Mouse (Mus musculus) megakaryocyte, embryonic 14.5 days (primary cell): ENCODE measurements around the gene Znhit6. TPM values are rescaled to one million over a fixed set of nuclear protein-coding genes. Genes with fewer than 3 reads are reported as not detected.

Experiments
- H3K27me3 ChIP-seq: replicated peaks from 2 replicates; pipeline ENCODE3; 2012; ENCODE audit warnings: inconsistent platforms
- H3K36me3 ChIP-seq: replicated peaks from 2 replicates; pipeline ENCODE3; 2012; ENCODE audit warnings: low read length, inconsistent platforms, mixed read lengths
- H3K4me1 ChIP-seq: 2 replicates; pipeline ENCODE4 v1.6.1; 2012; ENCODE audit warnings: inconsistent platforms
- H3K4me3 ChIP-seq: replicated peaks from 2 replicates; pipeline ENCODE3; 2012; ENCODE audit warnings: moderate library complexity, mild to moderate bottlenecking, inconsistent platforms
- H3K9me3 ChIP-seq: 2 replicates; pipeline ENCODE4 v1.6.1; 2012; ENCODE audit warnings: inconsistent platforms
- FLI1 ChIP-seq: IDR thresholded peaks from 2 replicates; pipeline ENCODE4 v1.6.1; 2012; ENCODE audit warnings: low read length, inconsistent platforms, mixed read lengths
- GATA1 ChIP-seq: IDR thresholded peaks from 3 replicates; pipeline ENCODE4 v1.6.1; 2012; ENCODE audit warnings: mixed read lengths, low read length, inconsistent platforms, borderline replicate concordance
- polyA plus RNA-seq: library from polyadenylated mRNA; stranded (reverse); fragments of >175 nt; gene quantifications from 2 replicates; pipeline ENCODE4 v1.2.3, GENCODE M21; 2012; ENCODE audit warnings: low replicate concordance; ENCODE audit not compliant: insufficient read depth

The Znhit6 gene
- polyA plus RNA-seq, 1 experiment, result 6.5 TPM

DNA sequence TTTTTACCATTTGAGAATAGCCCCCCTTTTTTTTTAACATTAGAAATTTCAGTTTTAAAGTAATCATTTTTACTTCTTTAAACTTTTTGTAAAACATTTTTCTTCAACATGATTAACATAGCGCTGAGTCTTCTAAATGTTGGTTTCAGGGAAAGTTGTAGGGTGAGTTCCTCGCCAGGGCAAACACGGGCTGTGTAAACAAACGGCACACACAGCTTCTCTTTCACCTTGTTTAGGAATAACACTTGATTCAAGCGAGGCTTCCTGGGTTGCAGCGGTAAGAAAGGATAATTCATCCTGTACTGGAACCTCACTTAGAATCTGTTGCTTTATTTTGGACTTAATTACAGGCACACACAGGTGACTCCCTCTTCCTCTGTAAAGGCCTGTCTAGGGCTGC, 25.3 kb downstream of the Znhit6 start:
- peaks cover 21% of the 10 kb centered on the region for H3K4me1 ChIP-seq
- no peak for TF ChIP-seq GATA1
- no peak for TF ChIP-seq FLI1
- H3K27me3 ChIP-seq, result no peaks in the 10 kb centered on the region
- H3K36me3 ChIP-seq, result peaks cover 83% of the 10 kb centered on the region
- H3K9me3 ChIP-seq, result no peaks in the 10 kb centered on the region
- H3K4me3 ChIP-seq, result no peak overlapping the region

DNA sequence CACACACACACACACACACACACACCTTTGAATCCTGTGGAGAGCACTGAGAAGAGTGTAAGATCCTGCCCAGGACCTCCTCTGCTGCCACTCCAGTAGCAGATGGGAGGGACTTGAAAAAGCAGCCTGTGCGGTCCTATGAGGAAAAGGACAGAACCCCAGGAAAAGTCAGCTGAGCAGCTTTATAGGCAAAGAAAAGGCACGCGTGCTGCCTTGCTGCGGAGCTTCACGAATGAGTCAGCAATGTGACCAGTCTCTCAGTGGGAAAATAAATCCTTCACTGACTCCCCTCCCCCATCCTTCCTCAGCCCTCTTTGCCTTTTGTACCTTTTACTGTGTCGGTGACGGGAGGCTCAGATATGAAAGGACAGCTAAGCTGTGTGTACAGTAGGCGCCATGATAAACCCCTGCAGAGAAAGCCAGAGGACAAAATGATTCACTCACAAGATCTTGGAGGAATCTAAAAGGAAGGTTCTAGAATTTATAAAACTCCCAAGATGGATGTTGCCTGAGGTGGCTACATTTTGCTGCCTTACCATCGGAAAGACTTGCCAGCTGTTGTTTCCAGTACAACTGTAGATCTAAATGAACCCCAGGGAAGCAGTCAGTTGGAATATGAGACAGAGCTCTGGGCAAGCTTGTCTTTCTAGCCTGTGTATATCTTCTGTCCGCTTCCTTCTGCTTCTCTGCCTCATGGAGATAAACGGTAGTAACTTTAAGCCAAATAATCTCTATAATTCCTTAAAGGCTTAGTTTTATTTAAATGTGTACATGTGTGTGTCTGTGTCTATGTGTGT, 26.6 kb downstream of the Znhit6 start:
- Histone ChIP-seq H3K9me3 (no peaks in the 10 kb centered on the region), H3K36me3 (peaks cover 91% of the 10 kb centered on the region), H3K27me3 (no peaks in the 10 kb centered on the region), H3K4me1 (peaks cover 21% of the 10 kb centered on the region), H3K4me3 (no peak overlapping the region)
- TF ChIP-seq GATA1 (no peak), FLI1 (no peak)

- Histone ChIP-seq H3K9me3 (no peaks in the 10 kb centered on the region), H3K4me1 (peaks cover 21% of the 10 kb centered on the region), H3K36me3 (peaks cover 63% of the 10 kb centered on the region), H3K4me3 (no peak overlapping the region), H3K27me3 (no peaks in the 10 kb centered on the region)
- TF ChIP-seq FLI1, result no peak
- no peak for TF ChIP-seq GATA1
These were observed 29.6 kb downstream of the Znhit6 start for GRCm38 (mm10) chr3:145605437-145606123.

- TF ChIP-seq GATA1 (no peak), FLI1 (no peak)
- no peaks in the 10 kb centered on the region for H3K9me3 ChIP-seq
- H3K36me3 ChIP-seq, result peaks cover 38% of the 10 kb centered on the region
- peaks cover 6% of the 10 kb centered on the region for H3K4me1 ChIP-seq
- no peak overlapping the region for H3K4me3 ChIP-seq
- H3K27me3 ChIP-seq, result no peaks in the 10 kb centered on the region
These were observed 32.3 kb downstream of the Znhit6 start for GRCm38 (mm10) chr3:145608320-145608719.

- Histone ChIP-seq H3K27me3 (no peaks in the 10 kb centered on the region), H3K4me3 (no peak overlapping the region)
- TF ChIP-seq GATA1 (no peak), FLI1 (no peak)
These were observed 36.7 kb downstream of the Znhit6 start for GRCm38 (mm10) chr3:145612662-145613061.

GRCm38 (mm10) chr3:145613234-145613633, 37.2 kb downstream of the Znhit6 start:
- Histone ChIP-seq H3K9me3 (no peaks in the 10 kb centered on the region), H3K4me1 (peaks cover 14% of the 10 kb centered on the region), H3K36me3 (no peaks in the 10 kb centered on the region), H3K27me3 (no peaks in the 10 kb centered on the region), H3K4me3 (no peak overlapping the region)
- TF ChIP-seq GATA1, result no peak
- no peak for TF ChIP-seq FLI1

More at GRCm38 (mm10) chr3:145612662-145613061, 36.7 kb downstream of the Znhit6 start:
- H3K9me3 ChIP-seq, result no peaks in the 10 kb centered on the region
- H3K36me3 ChIP-seq, result no peaks in the 10 kb centered on the region
- H3K4me1 ChIP-seq, result peaks cover 12% of the 10 kb centered on the region

DNA sequence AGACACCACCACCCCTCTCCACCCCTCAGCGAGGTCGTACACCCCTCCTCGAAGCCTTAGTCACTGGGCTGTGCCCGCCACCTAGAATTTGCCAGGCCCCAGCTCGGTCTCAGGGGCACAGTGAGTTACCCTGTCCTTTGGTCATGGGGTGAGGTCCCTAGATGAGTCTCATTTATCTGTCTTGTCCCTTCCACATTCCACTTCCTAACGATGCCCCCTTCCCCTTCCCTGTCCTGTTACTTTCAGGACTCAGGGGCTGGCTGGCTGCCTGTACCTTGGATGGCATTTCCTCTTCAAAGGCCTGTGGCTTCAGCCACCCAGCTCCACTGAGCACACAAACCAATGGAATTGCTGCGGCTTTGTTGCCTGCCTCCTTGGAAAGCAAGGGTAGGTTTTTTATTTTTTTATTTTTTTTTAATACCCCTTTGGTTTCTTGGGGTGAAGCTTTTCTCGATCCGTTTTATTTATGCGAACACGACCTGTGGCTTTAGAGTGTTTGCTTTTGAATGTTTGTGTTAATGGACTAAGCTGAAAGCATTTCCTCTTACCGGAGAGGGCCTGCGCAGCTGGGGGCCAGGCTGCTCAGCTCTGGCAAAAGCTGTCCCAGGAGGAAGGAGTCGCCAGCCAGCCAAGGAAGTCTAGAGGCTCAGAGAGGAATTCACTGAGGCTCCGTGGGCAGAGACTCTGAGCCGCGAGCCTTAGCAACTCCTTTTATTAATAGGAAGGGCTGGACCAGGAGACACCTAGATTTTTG, 38.5 kb downstream of the Znhit6 start:
- Histone ChIP-seq H3K27me3 (no peaks in the 10 kb centered on the region), H3K4me1 (peaks cover 24% of the 10 kb centered on the region), H3K9me3 (peaks cover 6% of the 10 kb centered on the region), H3K4me3 (no peak overlapping the region), H3K36me3 (no peaks in the 10 kb centered on the region)
- TF ChIP-seq FLI1 (no peak), GATA1 (no peak)

DNA sequence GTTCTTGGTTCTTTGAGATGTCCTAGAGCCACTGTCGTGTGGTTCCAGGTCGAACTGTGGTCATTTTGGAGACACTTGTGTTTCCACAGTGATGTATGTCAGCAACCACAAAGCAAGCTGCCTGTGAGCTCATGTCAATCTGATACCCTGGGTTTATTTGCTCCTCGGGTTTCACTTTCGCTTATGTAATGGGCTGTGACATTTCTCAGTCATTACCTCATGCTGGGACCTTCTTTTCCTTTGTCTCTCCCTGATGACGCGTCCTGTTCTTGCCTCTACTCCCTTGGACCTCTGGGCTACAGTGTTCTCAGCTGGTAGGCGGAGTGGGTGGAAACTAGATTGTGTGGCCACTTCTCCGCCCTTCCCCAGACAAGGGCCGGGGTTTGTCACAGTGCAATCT, 42.3 kb downstream of the Znhit6 start:
- H3K4me1 ChIP-seq, result peaks cover 24% of the 10 kb centered on the region
- H3K36me3 ChIP-seq, result no peaks in the 10 kb centered on the region
- TF ChIP-seq GATA1 (no peak), FLI1 (no peak)
- H3K4me3 ChIP-seq, result peak overlapping the region; percentile 78
- H3K27me3 ChIP-seq, result no peaks in the 10 kb centered on the region
- peaks cover 25% of the 10 kb centered on the region for H3K9me3 ChIP-seq

DNA sequence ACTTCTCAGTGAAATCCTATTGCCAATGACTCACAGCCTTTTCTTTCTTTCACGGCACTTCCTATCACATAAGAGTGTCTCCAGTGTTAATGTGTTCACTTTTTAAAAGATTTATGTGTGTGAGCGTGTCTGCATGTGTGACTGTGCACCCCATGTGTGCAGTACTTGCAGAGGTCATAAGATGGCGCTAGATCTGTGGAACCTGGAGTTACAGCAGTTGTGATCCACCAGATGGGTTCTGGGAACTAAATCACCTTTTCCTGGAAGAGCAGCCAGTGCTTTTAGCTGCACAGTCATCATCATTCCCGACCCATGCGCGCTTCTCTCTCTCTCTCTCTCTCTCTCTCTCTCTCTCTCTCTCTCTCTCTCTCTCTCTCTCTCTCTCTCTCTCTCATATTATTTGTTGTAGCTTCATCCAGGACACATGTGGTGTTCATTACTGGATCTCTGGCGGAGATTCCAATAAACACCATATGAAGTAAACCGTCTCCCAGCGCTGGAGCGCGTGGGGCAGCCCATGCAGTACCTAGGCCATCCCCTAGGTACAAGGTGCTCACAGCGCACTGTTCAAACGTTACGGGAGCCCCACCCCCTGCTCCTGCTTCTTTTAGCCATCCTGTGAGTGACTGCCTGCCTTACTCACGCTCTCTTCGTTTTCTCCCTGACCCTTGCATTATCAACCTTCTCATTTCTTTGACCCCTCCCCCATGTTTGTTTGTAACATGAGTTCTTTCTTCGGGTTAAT, 43.8 kb downstream of the Znhit6 start:
- Histone ChIP-seq H3K9me3 (peaks cover 28% of the 10 kb centered on the region), H3K4me3 (no peak overlapping the region), H3K27me3 (no peaks in the 10 kb centered on the region), H3K36me3 (no peaks in the 10 kb centered on the region), H3K4me1 (peaks cover 17% of the 10 kb centered on the region)
- TF ChIP-seq GATA1 (no peak), FLI1 (no peak)
